Mouse (Mus musculus): ENCODE measurements around the gene Mrpl45. TPM values are rescaled to one million over a fixed set of nuclear protein-coding genes. Genes with fewer than 3 reads are reported as not detected.
A peak's percentile ranks its signal among the peaks of the same experiment; 100 is the strongest.
"Not testable (repeated sequence)": the region's sequence is repeated elsewhere in the genome, so short reads cannot be mapped to it uniquely, and the experiment has no call there.

The Mrpl45 gene
- total RNA-seq (2022): 10 to 100 TPM; 31.1 to 42.8 (median 35.9) TPM

DNA sequence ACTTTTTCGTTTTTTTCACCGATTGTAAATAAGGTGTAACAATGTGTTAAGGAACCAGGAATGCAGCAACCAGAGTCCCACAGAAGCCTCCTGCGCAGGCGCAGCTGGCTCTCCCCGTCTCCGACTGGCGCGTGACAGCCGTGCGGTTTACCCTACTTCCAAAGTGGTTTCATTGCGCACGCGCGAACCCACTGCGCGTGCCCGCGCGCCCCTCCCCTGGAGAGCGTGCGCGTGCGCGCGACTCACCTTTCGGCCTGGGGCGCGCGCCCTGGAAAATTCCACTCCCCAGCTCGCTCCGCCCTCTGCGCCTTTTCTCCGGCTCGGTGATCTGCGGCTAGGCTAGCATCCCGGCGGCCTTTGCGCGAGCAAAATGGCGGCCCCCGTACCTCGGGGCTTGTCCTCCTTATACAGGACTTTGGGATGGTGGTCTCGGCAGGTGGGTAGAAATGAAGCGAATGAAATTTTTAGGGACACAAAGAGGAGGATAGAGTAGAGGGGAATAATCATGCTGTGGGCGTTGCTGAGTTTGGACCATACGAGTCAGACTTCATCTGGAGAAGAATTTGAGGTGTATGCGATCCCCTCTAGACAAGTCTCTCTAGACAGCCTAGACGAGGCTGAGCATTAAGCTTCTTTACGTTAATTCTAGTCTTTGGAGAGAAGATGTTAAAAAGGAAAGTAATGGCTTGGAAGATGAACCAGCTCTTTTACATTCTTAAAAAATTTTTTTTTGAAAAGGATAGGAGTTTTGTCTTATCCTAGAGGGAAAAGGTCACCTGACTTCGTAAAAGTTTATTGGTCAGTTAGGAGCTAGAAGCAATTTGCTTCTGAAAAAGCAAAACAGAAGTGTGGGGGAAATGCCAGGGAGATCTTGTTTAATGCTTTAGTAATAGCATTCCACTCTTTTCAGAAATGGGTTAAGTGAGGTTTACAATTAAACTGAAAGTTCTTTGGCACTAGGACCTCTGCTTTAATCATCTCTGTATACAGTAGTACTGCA is at the start of gene Mrpl45:
Gene Mrpl45, plus strand, starts transcription at position 213 of the 1,000 bp plus-strand sequence.
- peak; percentile 98 for DNase-seq

DNA sequence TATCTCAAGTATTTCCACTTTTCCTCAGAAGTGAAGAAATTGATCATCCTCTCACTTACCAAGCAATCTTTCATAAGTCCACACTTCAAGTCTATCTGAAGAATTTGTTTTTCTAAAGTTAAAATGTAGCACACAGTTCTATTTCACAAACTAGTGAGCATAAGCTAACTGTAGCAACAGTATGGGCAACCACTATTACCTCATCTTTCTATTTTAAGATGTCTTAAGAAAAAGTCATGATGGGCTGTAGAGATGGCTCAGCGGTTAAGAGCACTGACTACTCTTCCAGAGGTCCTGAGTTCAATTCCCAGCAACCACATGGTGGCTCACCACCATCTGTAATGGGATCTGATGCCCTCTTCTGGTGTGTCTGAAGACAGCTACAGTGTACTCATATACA is 49.0 kb upstream of the Mrpl45 start:
- DNase-seq: not testable (repeated sequence)

- not testable (repeated sequence) for DNase-seq
Measured at GRCm38 (mm10) chr11:97270004-97270403, 45.5 kb upstream of the Mrpl45 start.

DNA sequence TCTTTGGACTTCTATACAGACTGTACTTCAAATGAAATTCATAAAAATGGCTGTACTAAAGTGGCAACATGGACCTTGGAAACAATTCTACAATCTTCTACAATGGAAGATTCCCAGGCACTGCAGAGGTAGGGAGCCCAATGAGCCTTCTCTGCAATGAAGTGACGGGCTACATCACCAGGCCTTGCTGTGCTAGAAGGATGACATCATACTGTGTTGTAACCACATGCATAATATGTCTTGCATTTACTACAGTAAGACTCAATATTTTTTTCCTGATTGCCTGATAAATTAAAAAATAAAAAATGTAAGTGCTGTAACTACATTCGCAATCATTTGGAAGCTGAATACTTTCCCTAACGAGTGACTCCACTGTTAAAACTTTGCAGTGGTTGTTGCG is 42.7 kb upstream of the Mrpl45 start:
- no peak for DNase-seq

GRCm38 (mm10) chr11:97273613-97274012 is 41.9 kb upstream of the Mrpl45 start:
- DNase-seq: no peak

DNA sequence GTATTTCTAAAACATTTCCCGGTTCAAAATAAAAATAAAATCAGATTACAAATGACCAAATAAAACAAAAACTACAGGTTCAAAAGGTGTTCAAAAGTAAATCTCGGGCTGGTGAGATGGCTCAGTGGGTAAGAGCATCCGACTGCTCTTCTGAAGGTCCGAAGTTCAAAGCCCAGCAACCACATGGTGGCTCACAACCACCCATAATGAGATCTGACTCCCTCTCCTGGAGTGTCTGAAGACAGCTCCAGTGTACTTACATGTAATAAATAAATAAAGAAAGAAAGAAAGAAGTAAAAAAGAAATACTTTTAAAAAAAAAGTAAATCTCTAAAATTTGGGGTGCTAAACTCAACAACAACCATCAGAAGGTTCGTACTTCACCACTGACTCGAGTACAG is 40.6 kb upstream of the Mrpl45 start:
- DNase-seq: not testable (repeated sequence)

GRCm38 (mm10) chr11:97275349-97275748 is 40.2 kb upstream of the Mrpl45 start:
- DNase-seq: no peak

DNA sequence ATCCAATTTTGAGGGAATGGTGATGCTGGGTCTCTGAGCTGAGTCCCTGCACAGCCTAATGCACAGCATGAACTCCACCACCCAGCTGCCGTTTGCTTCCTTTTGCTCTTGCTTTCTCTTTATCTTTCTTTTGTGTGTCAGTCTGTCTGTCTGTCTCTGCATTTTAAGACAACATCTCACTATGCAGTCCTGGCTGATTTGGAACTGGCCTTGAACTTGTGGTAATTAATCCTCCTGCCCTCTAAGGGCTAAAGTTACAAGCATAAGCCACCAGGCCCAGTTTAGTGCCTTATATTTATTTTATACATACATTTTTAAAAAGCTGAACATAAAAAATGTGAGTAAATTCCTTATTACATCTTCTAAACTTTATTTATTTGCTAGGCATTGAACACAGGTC is 39.5 kb upstream of the Mrpl45 start:
- DNase-seq: no peak

DNA sequence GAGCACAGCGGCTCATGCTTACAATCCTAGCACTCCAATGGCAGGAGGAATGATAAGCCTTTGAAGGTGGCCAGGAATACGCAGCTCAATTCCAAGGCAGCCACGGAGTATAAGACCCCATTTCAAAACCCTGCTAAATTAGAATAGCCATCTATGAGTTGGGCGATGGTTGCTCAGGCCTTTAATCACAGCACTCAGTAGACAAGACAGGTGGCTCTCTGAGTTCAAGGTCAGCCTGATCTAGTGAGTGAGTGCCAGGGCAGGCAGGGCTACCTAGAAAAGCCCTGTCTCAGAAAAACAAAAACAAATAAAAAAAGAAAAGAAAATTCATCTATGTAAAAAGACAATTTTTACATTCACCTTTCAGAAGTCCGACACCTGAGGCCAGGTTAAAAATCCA is 38.4 kb upstream of the Mrpl45 start:
- DNase-seq: no peak

GRCm38 (mm10) chr11:97278456-97278855 is 37.1 kb upstream of the Mrpl45 start:
- no peak for DNase-seq

DNA sequence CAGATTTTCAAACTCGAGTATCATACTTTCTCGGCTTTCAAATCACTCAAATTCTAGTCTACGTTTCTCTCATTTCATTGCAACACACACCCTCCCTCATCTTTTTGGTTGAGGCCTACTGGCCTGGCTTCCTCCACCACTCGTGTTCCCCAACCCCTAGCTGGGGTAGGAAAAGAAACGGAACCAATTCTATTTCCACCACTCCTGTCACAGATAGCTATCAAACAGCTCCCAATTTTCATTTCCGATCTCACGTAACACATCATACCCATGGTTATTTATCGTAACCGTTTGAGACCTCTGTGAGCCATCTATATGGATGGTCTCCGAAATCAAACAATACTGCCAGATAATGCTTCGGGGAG is 36.5 kb upstream of the Mrpl45 start:
- no peak for DNase-seq

GRCm38 (mm10) chr11:97279405-97280215 is 35.9 kb upstream of the Mrpl45 start:
- DNase-seq: peak; percentile 51

GRCm38 (mm10) chr11:97280216-97280861 is 35.2 kb upstream of the Mrpl45 start, which contains the start of gene Npepps:
Npepps (minus strand) TSS chr11:97280638.
- peak; percentile 58 for DNase-seq

DNA sequence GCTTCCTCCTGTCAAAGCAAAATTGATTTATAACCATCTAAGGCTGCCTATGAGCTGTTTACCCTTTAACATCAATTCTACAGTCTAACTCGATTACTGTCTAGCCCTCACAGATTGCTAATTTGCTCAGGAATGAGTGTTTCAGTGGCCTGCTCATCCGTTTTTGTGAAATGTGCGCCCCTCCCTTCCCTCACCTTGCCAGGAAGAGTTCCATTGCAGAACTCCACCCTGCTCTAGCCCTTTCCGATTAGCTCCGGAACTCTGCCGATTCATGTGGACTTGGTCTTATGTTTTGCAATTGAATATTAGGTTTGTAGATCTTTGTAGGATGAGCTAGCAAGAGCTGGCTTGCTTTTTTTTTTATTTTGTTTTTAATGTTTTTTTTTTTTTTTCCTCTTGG is 33.3 kb upstream of the Mrpl45 start:
- DNase-seq: no peak

DNA sequence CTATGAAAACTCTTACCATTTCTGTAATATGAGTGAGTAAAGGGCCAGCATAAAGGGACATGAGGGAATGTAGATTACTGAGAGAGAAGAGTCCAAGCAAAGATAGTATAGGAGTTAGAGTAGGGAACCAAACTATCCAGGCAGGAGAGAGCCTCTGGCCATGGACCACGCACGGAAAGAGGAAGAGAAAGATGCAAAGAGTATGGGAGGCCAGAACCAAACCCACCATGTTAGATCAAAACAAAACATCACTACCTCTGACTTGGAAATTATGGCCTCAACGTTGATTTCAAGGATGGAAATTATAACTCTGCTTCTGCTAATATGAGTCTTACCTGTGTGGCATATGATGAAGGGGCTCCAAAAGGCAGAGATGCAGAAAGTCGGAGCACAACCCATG is 30.7 kb upstream of the Mrpl45 start:
- DNase-seq: no peak

- no peak for DNase-seq
Measured at GRCm38 (mm10) chr11:97285852-97286775, 29.4 kb upstream of the Mrpl45 start.

DNA sequence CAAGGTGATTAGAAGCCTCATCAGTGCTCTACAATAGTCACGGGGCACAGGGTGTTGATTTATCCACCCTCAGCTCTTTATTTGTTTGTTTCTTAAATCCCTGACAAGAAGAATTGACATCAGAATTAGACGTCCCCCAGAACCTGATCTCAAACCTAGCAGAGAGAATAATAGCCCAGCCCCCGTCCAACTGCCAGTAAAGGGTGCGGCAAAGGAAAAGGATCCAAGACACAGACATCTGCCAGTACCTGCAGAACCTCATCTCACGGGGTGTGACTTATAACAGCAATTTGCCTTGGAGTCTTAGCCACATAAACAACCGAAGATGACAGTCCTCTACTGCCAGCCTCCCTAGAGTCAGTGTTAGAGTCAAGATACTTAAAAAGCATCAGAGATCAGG is 28.5 kb upstream of the Mrpl45 start:
- DNase-seq: no peak

DNA sequence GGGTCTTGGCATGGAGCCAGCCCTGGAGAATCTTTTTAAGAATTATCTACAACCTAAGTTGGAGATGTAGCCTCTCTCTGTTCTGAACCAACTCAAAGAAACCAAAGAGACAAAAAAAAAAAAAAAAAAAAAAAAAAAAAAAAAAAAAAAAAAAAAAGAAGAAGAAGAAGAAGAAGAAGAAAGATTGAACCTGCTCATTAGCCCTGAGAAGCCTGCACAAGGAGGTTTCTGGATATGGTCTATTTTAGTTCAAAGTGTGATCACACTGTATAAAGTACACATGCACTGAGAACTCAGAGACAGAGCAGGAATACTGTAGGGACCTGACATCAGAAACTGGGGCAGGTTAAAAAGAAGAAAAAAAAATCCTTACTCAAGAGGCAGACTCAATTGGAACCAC is 27.9 kb upstream of the Mrpl45 start:
- no peak for DNase-seq

GRCm38 (mm10) chr11:97289276-97290230 is 26.0 kb upstream of the Mrpl45 start:
- DNase-seq: peak; percentile 55

DNA sequence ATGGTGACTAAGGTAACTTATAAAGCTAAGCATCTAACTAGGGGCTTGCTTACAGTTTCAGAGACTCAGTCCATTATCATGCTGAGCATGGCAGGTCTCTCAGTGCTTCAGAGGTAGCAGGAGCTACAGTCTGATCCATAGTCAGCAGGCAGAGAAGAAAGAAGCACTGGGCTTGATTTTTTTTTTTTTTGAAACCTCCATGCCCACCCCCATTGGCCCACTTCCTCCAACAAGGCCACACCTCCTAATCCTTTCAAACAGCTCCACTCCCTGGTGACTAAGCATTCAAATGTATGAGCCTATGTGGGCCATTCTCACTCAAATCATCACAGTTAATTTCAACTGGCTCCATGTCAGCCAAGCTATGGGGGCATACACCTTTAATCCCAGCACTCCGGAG is 22.8 kb upstream of the Mrpl45 start:
- DNase-seq: no peak

All from adrenal gland, adult 8-10 months (tissue).